Mouse (Mus musculus): Measurements from ENCODE around the gene N6amt1. TPM values are rescaled to one million over a fixed set of nuclear protein-coding genes. Genes with fewer than 3 reads are reported as not detected.

N6amt1 gene
- polyA plus RNA-seq (2021; fragmentation: Nextera tagmentation) = 11.6 and 17.9 TPM in 2 replicates
- long read RNA-seq, experiment 1, transcript N6amt1-201 (6 exons, 1,884 nt) = major isoform, 11 of 18 reads
- long read RNA-seq, experiment 1, partial matches to known transcripts = 0 of 18 reads
- long read RNA-seq, experiment 1, other reads (novel, unspliced or antisense) = 2 of 18 reads
- long read RNA-seq, experiment 2, transcript N6amt1-201 (6 exons, 1,884 nt) = major isoform, 18 of 28 reads
- long read RNA-seq, experiment 2, partial matches to known transcripts = 0 of 28 reads
- long read RNA-seq, experiment 2, other reads (novel, unspliced or antisense) = 5 of 28 reads

DNA sequence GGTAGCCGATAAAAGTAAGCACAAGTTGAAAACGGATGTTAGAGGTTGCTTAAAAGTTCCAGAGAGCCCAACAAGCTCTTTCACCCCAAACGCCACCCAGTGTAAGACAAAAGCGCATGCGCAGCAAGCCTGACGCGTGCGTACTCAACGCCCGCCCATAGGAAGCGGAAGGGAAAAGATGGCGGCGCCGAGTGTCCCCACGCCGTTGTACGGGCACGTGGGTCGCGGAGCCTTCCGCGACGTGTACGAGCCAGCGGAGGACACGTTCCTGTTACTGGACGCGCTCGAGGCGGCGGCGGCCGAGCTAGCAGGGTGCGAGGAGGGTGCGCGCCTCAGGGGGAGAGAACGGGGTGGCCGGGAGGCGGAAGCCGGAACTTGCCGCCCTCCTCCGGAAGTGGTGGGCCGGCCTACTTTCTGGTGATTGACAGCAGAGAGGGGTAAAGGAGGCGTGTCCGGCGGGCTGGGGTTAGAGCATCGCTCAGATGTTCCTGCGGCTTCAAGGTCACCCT, at the start of gene N6amt1:
Gene N6amt1 (plus strand): TSS at position 111 of the 509 bp plus-strand sequence.

Other genes starting within 250 kb of the N6amt1 start
- 12.2 and 14.8 TPM in 2 replicates for gene Ltn1, start 78.4 kb downstream of the N6amt1 start, polyA plus RNA-seq (2021; fragmentation: Nextera tagmentation)
- 9.9 and 10.3 TPM in 2 replicates for gene Rwdd2b, start 86.4 kb downstream of the N6amt1 start, polyA plus RNA-seq (2021; fragmentation: Nextera tagmentation)
- gene Usp16, start 100.5 kb downstream of the N6amt1 start, polyA plus RNA-seq (2021; fragmentation: Nextera tagmentation) = 49.0 and 50.5 TPM in 2 replicates
- 138 and 165 TPM in 2 replicates for gene Cct8, start 141.7 kb downstream of the N6amt1 start, polyA plus RNA-seq (2021; fragmentation: Nextera tagmentation)
- gene Map3k7cl, start 199.1 kb downstream of the N6amt1 start, polyA plus RNA-seq (2021; fragmentation: Nextera tagmentation) = 0.19 TPM in 1 of 2 replicates, not detected in the other

Data from left cerebral cortex, adult 6 months (tissue).